Mouse (Mus musculus) liver, embryonic 11.5 days (tissue): ENCODE measurements around the gene Rcan2. TPM values are rescaled to one million over a fixed set of nuclear protein-coding genes. Genes with fewer than 3 reads are reported as not detected.

Experiments used
- ATAC-seq: fragments of 200-750 bp; cut with Nextera tagmentation; replicated peaks from 2 replicates; pipeline ENCODE4 v1.8.0; 2017; ENCODE audit warnings: moderate number of reproducible peaks, mild to moderate bottlenecking, moderate TSS enrichment, moderate library complexity; ENCODE audit not compliant: low FRiP score
- DNase-seq: peaks from one replicate; pipeline ENCODE4 v3.0.0-alpha.2; 2017; ENCODE audit warnings: low spot score
- H3K27ac ChIP-seq: fragments of 300-500 bp; sonication (generic); 2 replicates; pipeline ENCODE4 v1.5.1; 2014; ENCODE audit warnings: mild to moderate bottlenecking, low read depth, low read length, control low read depth
- H3K27me3 ChIP-seq: fragments of 300-500 bp; sonication (generic); replicated peaks from 2 replicates; pipeline ENCODE4 v1.6.1; 2014; ENCODE audit warnings: low read length, mixed read lengths; ENCODE audit not compliant: control insufficient read depth, insufficient read depth
- H3K36me3 ChIP-seq: fragments of 300-500 bp; sonication (generic); 2 replicates; pipeline ENCODE4 v1.6.1; 2014; ENCODE audit warnings: mild to moderate bottlenecking, low read length, moderate library complexity, mixed read lengths; ENCODE audit not compliant: control insufficient read depth, insufficient read depth
- H3K4me1 ChIP-seq: fragments of 300-500 bp; sonication (generic); replicated peaks from 2 replicates; pipeline ENCODE4 v1.6.1; 2014; ENCODE audit warnings: low read length, mixed read lengths; ENCODE audit not compliant: control insufficient read depth, insufficient read depth
- H3K4me2 ChIP-seq: fragments of 300-500 bp; sonication (generic); 2 replicates; pipeline ENCODE4 v1.6.1; 2014; ENCODE audit warnings: mild to moderate bottlenecking, control low read depth, moderate library complexity
- H3K4me3 ChIP-seq: fragments of 300-500 bp; sonication (generic); 2 replicates; pipeline ENCODE4 v1.5.1; 2014; ENCODE audit warnings: low read depth, low read length, control low read depth
- H3K9ac ChIP-seq: fragments of 300-500 bp; sonication (generic); 2 replicates; pipeline ENCODE4 v1.6.1; 2014; ENCODE audit warnings: low read depth, low read length, control low read depth
- H3K9me3 ChIP-seq: fragments of 300-500 bp; sonication (generic); 2 replicates; pipeline ENCODE4 v1.6.1; 2016; ENCODE audit warnings: low read length, inconsistent platforms, mixed read lengths; ENCODE audit not compliant: control insufficient read depth
- WGBS: fragments of 180-500 bp; shearing (Covaris S2); extraction: QIAGEN DNeasy Blood & Tissue Kit; methylation state at CpG from one replicate; pipeline ENCODE4 v1.1.7; 2014; 5-methylcytosine and 5-hydroxymethylcytosine counted together
- polyA plus RNA-seq: library from polyadenylated mRNA; unstranded; fragments of >200 nt; fragmentation: Nextera tagmentation; extraction: Ambion mirVana; gene quantifications from 2 replicates; pipeline ENCODE4 v1.2.1, GENCODE M21; 2014

Gene Rcan2
- polyA plus RNA-seq, 1 experiment from 2014 or later, result 3.4 TPM

GRCm38 (mm10) chr17:44025935-44026334 is 224.8 kb downstream of the Rcan2 start:
- no peak overlapping the region for H3K9ac ChIP-seq
- 69% methylated on average over 6 of the region's 6 CpGs for WGBS

DNA sequence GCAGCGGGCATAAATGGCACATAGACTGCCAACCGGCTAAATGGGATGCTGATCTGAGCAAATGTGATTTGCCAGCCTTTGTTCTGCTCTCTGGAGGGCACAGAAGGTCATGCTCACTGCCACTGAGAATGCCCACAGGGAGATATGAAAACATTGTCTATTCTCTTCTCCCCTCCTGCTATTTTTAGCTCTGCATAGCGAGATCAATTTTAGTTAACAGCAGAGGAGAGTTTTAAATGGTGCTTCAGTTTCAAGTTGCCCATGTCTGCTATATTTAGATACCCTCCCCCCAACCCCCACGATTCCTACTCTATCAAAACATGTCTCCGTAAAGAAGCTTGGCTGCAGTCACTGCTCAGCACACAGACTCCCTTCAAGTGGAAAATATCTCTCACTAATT is 225.2 kb downstream of the Rcan2 start:
- Histone ChIP-seq H3K27me3 (no peaks in the 10 kb centered on the region), H3K27ac (no peak overlapping the region), H3K36me3 (no peaks in the 10 kb centered on the region), H3K4me2 (no peak overlapping the region), H3K4me1 (no peaks in the 10 kb centered on the region), H3K9me3 (no peaks in the 10 kb centered on the region), H3K9ac (no peak overlapping the region), H3K4me3 (no peak overlapping the region)
- ATAC-seq, result no peak
- DNase-seq, result no peak
- WGBS, result 54% methylated on average over 5 of the region's 5 CpGs

More at GRCm38 (mm10) chr17:44025935-44026334, 224.8 kb downstream of the Rcan2 start:
- no peak for ATAC-seq
- no peak overlapping the region for H3K4me3 ChIP-seq
- DNase-seq, result no peak
- no peak overlapping the region for H3K4me2 ChIP-seq
- H3K9me3 ChIP-seq, result no peaks in the 10 kb centered on the region
- no peaks in the 10 kb centered on the region for H3K36me3 ChIP-seq
- no peaks in the 10 kb centered on the region for H3K27me3 ChIP-seq
- no peak overlapping the region for H3K27ac ChIP-seq
- H3K4me1 ChIP-seq, result no peaks in the 10 kb centered on the region

DNA sequence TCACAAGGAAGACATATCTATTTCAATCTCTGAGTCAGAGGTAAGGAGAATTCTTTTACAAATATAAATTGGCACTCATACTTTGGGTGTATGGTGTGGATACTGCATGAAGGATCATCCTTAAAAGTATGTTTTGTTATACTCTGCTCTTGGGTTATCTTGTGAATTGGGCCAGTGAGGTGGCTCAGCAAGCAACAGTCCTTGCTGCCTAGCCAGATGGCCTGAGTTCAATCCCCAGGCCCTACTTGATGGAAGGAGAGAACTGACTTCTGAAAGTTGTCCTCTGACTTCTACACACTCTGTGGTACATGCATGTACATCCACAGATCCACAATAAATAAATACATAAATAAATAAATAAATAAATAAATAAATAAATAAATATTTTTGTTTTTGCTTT is 225.6 kb downstream of the Rcan2 start:
- no peak for ATAC-seq
- H3K4me1 ChIP-seq, result no peaks in the 10 kb centered on the region
- H3K27ac ChIP-seq, result no peak overlapping the region
- no peaks in the 10 kb centered on the region for H3K27me3 ChIP-seq
- DNase-seq, result no peak
- no peak overlapping the region for H3K4me3 ChIP-seq
- H3K36me3 ChIP-seq, result no peaks in the 10 kb centered on the region
- H3K9me3 ChIP-seq, result no peaks in the 10 kb centered on the region
- no peak overlapping the region for H3K9ac ChIP-seq
- H3K4me2 ChIP-seq, result no peak overlapping the region

GRCm38 (mm10) chr17:44027311-44027710 is 226.2 kb downstream of the Rcan2 start:
- Histone ChIP-seq H3K9ac (no peak overlapping the region), H3K4me3 (no peak overlapping the region), H3K4me2 (no peak overlapping the region), H3K27me3 (no peaks in the 10 kb centered on the region), H3K4me1 (no peaks in the 10 kb centered on the region), H3K36me3 (no peaks in the 10 kb centered on the region), H3K27ac (no peak overlapping the region), H3K9me3 (no peaks in the 10 kb centered on the region)
- ATAC-seq (no peak), DNase-seq (no peak)
- 75% methylated on average over 9 of the region's 9 CpGs for WGBS

DNA sequence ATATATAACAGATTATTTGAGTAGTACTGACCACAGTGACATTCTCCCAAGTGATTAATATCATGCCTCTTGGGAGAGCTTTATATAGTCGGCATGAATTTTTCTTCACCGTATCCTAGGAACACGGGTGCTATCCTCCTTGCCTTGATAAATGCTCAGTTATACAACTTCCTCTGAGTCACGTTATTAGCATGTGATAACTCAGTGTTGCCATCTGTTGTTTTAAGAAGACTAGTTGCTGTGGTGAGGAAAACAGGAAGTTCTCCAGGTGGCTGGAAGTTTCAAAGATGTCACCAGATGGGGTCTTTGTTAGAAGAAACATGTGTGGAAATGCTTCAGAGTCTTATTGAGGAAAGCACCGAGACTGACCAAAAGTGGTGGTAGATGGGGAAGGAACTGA is 228.5 kb downstream of the Rcan2 start:
- DNase-seq (no peak), ATAC-seq (no peak)
- Histone ChIP-seq H3K36me3 (no peaks in the 10 kb centered on the region), H3K4me1 (no peaks in the 10 kb centered on the region), H3K27ac (no peak overlapping the region), H3K4me2 (no peak overlapping the region), H3K9me3 (no peaks in the 10 kb centered on the region), H3K9ac (no peak overlapping the region), H3K4me3 (no peak overlapping the region), H3K27me3 (no peaks in the 10 kb centered on the region)
- 49% methylated on average over 5 of the region's 5 CpGs for WGBS

GRCm38 (mm10) chr17:44030776-44031587 is 229.8 kb downstream of the Rcan2 start:
- Histone ChIP-seq H3K9ac (no peak overlapping the region), H3K36me3 (no peaks in the 10 kb centered on the region), H3K4me2 (no peak overlapping the region), H3K4me1 (no peaks in the 10 kb centered on the region), H3K4me3 (no peak overlapping the region), H3K27ac (no peak overlapping the region), H3K27me3 (no peaks in the 10 kb centered on the region), H3K9me3 (no peaks in the 10 kb centered on the region)
- DNase-seq, result no peak
- 80% methylated on average over 3 of the region's 3 CpGs for WGBS
- ATAC-seq, result no peak

- no peak overlapping the region for H3K4me3 ChIP-seq
- no peak for ATAC-seq
- DNase-seq, result no peak
- H3K9me3 ChIP-seq, result no peaks in the 10 kb centered on the region
- no peak overlapping the region for H3K4me2 ChIP-seq
- WGBS, result 93% methylated on average over 1 of the region's 1 CpGs
- no peaks in the 10 kb centered on the region for H3K4me1 ChIP-seq
- no peak overlapping the region for H3K9ac ChIP-seq
- no peaks in the 10 kb centered on the region for H3K36me3 ChIP-seq
- no peak overlapping the region for H3K27ac ChIP-seq
- H3K27me3 ChIP-seq, result no peaks in the 10 kb centered on the region
Observed at GRCm38 (mm10) chr17:44035005-44035404, 233.9 kb downstream of the Rcan2 start.

GRCm38 (mm10) chr17:44038656-44039055 is 237.5 kb downstream of the Rcan2 start:
- Histone ChIP-seq H3K9ac (no peak overlapping the region), H3K4me3 (no peak overlapping the region), H3K4me1 (no peaks in the 10 kb centered on the region), H3K27ac (no peak overlapping the region), H3K4me2 (no peak overlapping the region), H3K9me3 (no peaks in the 10 kb centered on the region), H3K36me3 (no peaks in the 10 kb centered on the region), H3K27me3 (no peaks in the 10 kb centered on the region)
- 61% methylated on average over 9 of the region's 9 CpGs for WGBS
- ATAC-seq (no peak), DNase-seq (no peak)

DNA sequence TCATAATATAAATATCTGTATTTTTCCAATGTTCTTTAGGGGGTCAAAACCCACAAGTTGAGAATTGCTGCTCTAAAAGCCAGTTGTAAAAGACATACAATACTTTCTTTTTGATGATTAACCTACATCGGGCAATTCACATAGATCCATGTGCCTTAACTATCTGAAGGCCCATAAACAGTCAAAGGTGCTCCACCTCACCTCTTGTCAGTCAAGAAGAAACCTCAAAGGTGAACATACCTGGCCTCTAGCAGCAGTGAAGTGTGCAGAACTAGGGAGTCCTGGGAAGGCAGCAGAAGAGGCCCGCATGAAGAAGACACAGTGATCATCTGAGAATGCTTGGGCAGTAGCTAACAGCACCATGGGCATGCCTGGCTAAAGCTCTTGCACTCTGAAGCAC is 239.3 kb downstream of the Rcan2 start:
- Histone ChIP-seq H3K9me3 (no peaks in the 10 kb centered on the region), H3K27ac (no peak overlapping the region), H3K27me3 (no peaks in the 10 kb centered on the region), H3K9ac (no peak overlapping the region), H3K4me1 (no peaks in the 10 kb centered on the region), H3K36me3 (no peaks in the 10 kb centered on the region), H3K4me3 (no peak overlapping the region), H3K4me2 (no peak overlapping the region)
- no peak for DNase-seq
- WGBS, result 82% methylated on average over 2 of the region's 2 CpGs
- ATAC-seq, result no peak
